ENCODE assay signal across 23 mouse cellular contexts in genomic region chr7:56534856-56535255, GRCm38 (mm10).
"Had no signal": no experiment of that assay in that cellular context is flagged by ENCODE, and none has a peak within 500 bp of the region (broad histone marks: within the 10 kb centered on the region; RNA-seq: fewer than 3 reads in every experiment).

No protein-coding gene starts in this region.

- H3K27ac ChIP-seq: heart, embryonic 10.5 days; hindbrain, embryonic 10.5 days; hindbrain, embryonic 12.5 days; hindbrain, embryonic 14.5 days; kidney, embryonic 15.5 days; kidney, postnatal 0 days; liver, embryonic 12.5 days; liver, embryonic 14.5 days had no signal

- DNase-seq: forebrain, postnatal 0 days; gastrocnemius, postnatal 14 days; heart, adult 18-20 months; heart, postnatal 10 days; heart, postnatal 4 days; kidney, adult 11 months; kidney, adult 2 months; kidney, adult 9 months; kidney, postnatal 14 days; kidney, postnatal 36 days; layer of hippocampus, adult 9-11 months; layer of hippocampus, postnatal 36 days had no signal

- ATAC-seq: forebrain, postnatal 0 days; hindbrain, embryonic 16.5 days; inflammation-experienced regulatory T-cells, adult 6 months; liver, embryonic 12.5 days had no signal

- H3K4me3 ChIP-seq: heart, embryonic 10.5 days; heart, embryonic 12.5 days; hindbrain, embryonic 10.5 days; hindbrain, embryonic 12.5 days; kidney, embryonic 15.5 days; liver, embryonic 12.5 days had no signal

- H3K4me2 ChIP-seq: heart, embryonic 12.5 days; hindbrain, embryonic 12.5 days; hindbrain, embryonic 14.5 days; kidney, embryonic 15.5 days; liver, embryonic 12.5 days had no signal

- H3K4me1 ChIP-seq: heart, embryonic 10.5 days; heart, embryonic 12.5 days; hindbrain, embryonic 10.5 days; hindbrain, embryonic 12.5 days; kidney, embryonic 15.5 days; liver, embryonic 12.5 days had no signal

- H3K9ac ChIP-seq: forebrain, postnatal 0 days; heart, embryonic 12.5 days; hindbrain, embryonic 12.5 days; hindbrain, embryonic 14.5 days; kidney, embryonic 15.5 days; liver, embryonic 12.5 days; liver, embryonic 14.5 days had no signal

- H3K27me3 ChIP-seq: heart, embryonic 12.5 days; hindbrain, embryonic 12.5 days; kidney, embryonic 15.5 days; liver, embryonic 12.5 days had no signal

- H3K9me3 ChIP-seq: heart, embryonic 10.5 days; heart, embryonic 12.5 days; hindbrain, embryonic 10.5 days; hindbrain, embryonic 12.5 days; kidney, embryonic 15.5 days had no signal

- H3K36me3 ChIP-seq: heart, embryonic 10.5 days; heart, embryonic 12.5 days; hindbrain, embryonic 10.5 days; hindbrain, embryonic 12.5 days; kidney, embryonic 15.5 days; liver, embryonic 12.5 days had no signal
